Mouse (Mus musculus): ENCODE measurements at regions not wholly inside any gene's neighbourhood (a gene's known extent, or its start where the extent isn't known, plus 50 kb on each side); places are given as distances from the start of the nearest gene placed in this dataset.

GRCm38 (mm10) chr10:37378002-37378702 lies 239.4 kb upstream of the Marcks start:
- TF ChIP-seq POLR2A (IDR thresholded peaks at IDR 0.05; ENCODE audit: low read depth, low read length) (no peak), CTCF (conservative IDR thresholded peaks at IDR 0.05; ENCODE audit: insufficient read depth, insufficient read length, low read depth, low read length) (no peak)

Data from kidney, adult 2 months (tissue).